28 mouse cellular contexts compared by ENCODE assay signal in the genomic region with DNA sequence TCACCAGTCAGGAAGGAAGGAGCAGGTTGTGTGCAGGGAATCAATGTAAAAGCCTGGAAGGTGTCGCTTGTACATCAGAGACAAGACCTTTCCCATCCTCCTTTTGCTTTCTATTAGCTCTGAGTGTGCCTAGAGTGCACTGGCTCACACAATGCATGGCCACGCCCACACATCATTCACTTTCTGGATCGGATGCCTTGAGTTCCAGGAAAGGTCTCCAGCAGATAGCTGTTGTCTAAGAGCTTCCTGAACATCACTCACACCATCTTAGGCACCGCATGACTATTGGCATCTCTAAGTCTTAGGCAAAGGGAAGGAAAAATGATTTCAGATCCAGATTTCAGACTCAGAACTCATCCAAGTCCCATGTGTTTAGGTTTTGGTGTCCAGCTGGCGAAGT. TPM values are rescaled to one million over a fixed set of nuclear protein-coding genes. Genes with fewer than 3 reads are reported as not detected.
DNase-seq lines count a peak whose midpoint lies in the region; ATAC-seq lines count a peak whose summit lies in the region.
"Had no signal": no experiment of that assay in that cellular context is flagged by ENCODE, and none has a peak within 500 bp of the region (broad histone marks: within the 10 kb centered on the region; RNA-seq: fewer than 3 reads in every experiment).

No protein-coding gene starts in this region.

- H3K4me2 ChIP-seq in midbrain, embryonic 13.5 days (replicated peaks), result no peak overlapping the region
- H3K4me2 ChIP-seq: forebrain, embryonic 13.5 days; heart, embryonic 13.5 days; hindbrain, embryonic 14.5 days had no signal

- no peaks in the 10 kb centered on the region for H3K9me3 ChIP-seq in midbrain, embryonic 13.5 days
- H3K9me3 ChIP-seq: forebrain, embryonic 10.5 days; forebrain, embryonic 13.5 days; G1E; heart, embryonic 10.5 days; heart, embryonic 13.5 days had no signal

- peak; percentile 55 for DNase-seq in cerebellum, adult 9-10 months
- no peak for DNase-seq in cerebellum, adult 18-20 months
- peak; percentile 21 for DNase-seq in lung, postnatal 36 days
- DNase-seq in lung, postnatal 4 days, result no peak
- peak; percentile 74 for DNase-seq in ES-CJ7 (ENCODE audit: low read depth, low spot score)
- peak; percentile 15 for DNase-seq in c-Kit-positive CD71-positive TER-119-negative erythroid progenitor cells, embryonic 14.5 days (ENCODE audit: low read depth)
- DNase-seq in ovary, postnatal 36 days (ENCODE audit: low spot score), result no peak
- DNase-seq: adrenal gland, adult 8-10 months; adrenal gland, postnatal 25 days; cerebellum, adult 11 months; cerebellum, postnatal 14 days; gastrocnemius, postnatal 14 days; heart, adult 2 months; heart, postnatal 14 days; heart, postnatal 4 days; kidney, adult 2 months had no signal

- ATAC-seq in midbrain, embryonic 13.5 days, result no peak
- ATAC-seq: activated CD4-positive, CD25-positive, alpha-beta regulatory T cell, adult 4 months; forebrain, embryonic 13.5 days; forebrain, embryonic 16.5 days; hindbrain, postnatal 0 days; intestine, postnatal 0 days; Patski had no signal

- no peak overlapping the region for H3K27ac ChIP-seq in midbrain, embryonic 13.5 days
- H3K27ac ChIP-seq: forebrain, embryonic 10.5 days; forebrain, embryonic 13.5 days; heart, adult 2 months; heart, embryonic 10.5 days; heart, embryonic 13.5 days; hindbrain, embryonic 14.5 days; hindbrain, postnatal 0 days had no signal

- H3K9ac ChIP-seq in midbrain, embryonic 13.5 days (replicated peaks), result no peak overlapping the region
- H3K9ac ChIP-seq: forebrain, embryonic 13.5 days; heart, embryonic 13.5 days; hindbrain, embryonic 14.5 days had no signal

- no peak overlapping the region for H3K4me3 ChIP-seq in midbrain, embryonic 13.5 days (replicated peaks)
- H3K4me3 ChIP-seq: forebrain, embryonic 10.5 days; forebrain, embryonic 13.5 days; heart, adult 2 months; heart, embryonic 10.5 days; heart, embryonic 13.5 days had no signal

- H3K27me3 ChIP-seq in midbrain, embryonic 13.5 days, result no peaks in the 10 kb centered on the region
- H3K27me3 ChIP-seq: forebrain, embryonic 13.5 days; heart, embryonic 13.5 days; Patski had no signal

- peaks cover 26% of the 10 kb centered on the region for H3K36me3 ChIP-seq in midbrain, embryonic 13.5 days

- H3K4me1 ChIP-seq in midbrain, embryonic 13.5 days (replicated peaks), result peaks cover 33% of the 10 kb centered on the region

- WGBS in midbrain, embryonic 13.5 days, result 77% methylated on average over 5 of the region's 5 CpGs

RNA-seq across cellular contexts. Expression of a gene that starts 1.6 kb away (rescaled TPM):
- polyA plus RNA-seq in midbrain, embryonic 13.5 days (2015; fragmentation: Nextera tagmentation; extraction: Ambion mirVana), result 37.7 and 40.6 TPM in 2 replicates

RNA-seq across cellular contexts. Expression of a gene that starts 34.6 kb away (rescaled TPM):
- 20.2 and 21.9 TPM in 2 replicates for polyA plus RNA-seq in midbrain, embryonic 13.5 days (2015; fragmentation: Nextera tagmentation; extraction: Ambion mirVana)

RNA-seq across cellular contexts. Expression of a gene that starts 37.1 kb away (rescaled TPM):
- 13.2 and 13.7 TPM in 2 replicates for polyA plus RNA-seq in midbrain, embryonic 13.5 days (2015; fragmentation: Nextera tagmentation; extraction: Ambion mirVana)

Comparison
In these comparisons a context has a peak if more than half of its experiments do, and no peak if none do; other contexts are left out.
1. DNase-seq: peak in cerebellum, adult 9-10 months (single experiment), lung, postnatal 36 days (single experiment), ES-CJ7 (single experiment) and c-Kit-positive CD71-positive TER-119-negative erythroid progenitor cells, embryonic 14.5 days (single experiment); none in cerebellum, adult 18-20 months (0 of 2), lung, postnatal 4 days (0 of 2) and ovary, postnatal 36 days (single experiment).